Mouse (Mus musculus) lung, embryonic 16.5 days (tissue): ENCODE data around the gene Prr14. TPM values are rescaled to one million over a fixed set of nuclear protein-coding genes. Genes with fewer than 3 reads are reported as not detected.
"Not testable (repeated sequence)": the region's sequence is repeated elsewhere in the genome, so short reads cannot be mapped to it uniquely, and the experiment has no call there.

Source experiments
- ATAC-seq: fragments of 200-750 bp; cut with Nextera tagmentation; 2 replicates; pipeline ENCODE4 v1.8.0; 2017; ENCODE audit warnings: low read depth, mild to moderate bottlenecking, moderate library complexity
- H3K27ac ChIP-seq: fragments of 300-500 bp; sonication (generic); 2 replicates; pipeline ENCODE4 v1.5.1; 2014; ENCODE audit warnings: mild to moderate bottlenecking, control low read depth, low read length
- H3K27me3 ChIP-seq: fragments of 300-500 bp; sonication (generic); 2 replicates; pipeline ENCODE4 v1.6.1; 2014; ENCODE audit warnings: low read depth, low read length, mixed read lengths; ENCODE audit not compliant: control insufficient read depth, insufficient read depth
- H3K36me3 ChIP-seq: fragments of 300-500 bp; sonication (generic); 2 replicates; pipeline ENCODE4 v1.6.1; 2014; ENCODE audit warnings: low read length; ENCODE audit not compliant: control insufficient read depth, insufficient read depth
- H3K4me1 ChIP-seq: fragments of 300-500 bp; sonication (generic); replicated peaks from 2 replicates; pipeline ENCODE4 v1.6.1; 2014; ENCODE audit warnings: low read length, mixed read lengths; ENCODE audit not compliant: control insufficient read depth, insufficient read depth
- H3K4me2 ChIP-seq: fragments of 300-500 bp; sonication (generic); 2 replicates; pipeline ENCODE4 v1.6.1; 2014; ENCODE audit warnings: low read depth, low read length, control low read depth
- H3K4me3 ChIP-seq: fragments of 300-500 bp; sonication (generic); 2 replicates; pipeline ENCODE4 v1.5.1; 2014; ENCODE audit warnings: mild to moderate bottlenecking, low read length, control low read depth
- H3K9ac ChIP-seq: fragments of 300-500 bp; sonication (generic); 2 replicates; pipeline ENCODE4 v1.6.1; 2014; ENCODE audit warnings: low read length, control low read depth
- H3K9me3 ChIP-seq: fragments of 300-500 bp; sonication (generic); 2 replicates; pipeline ENCODE4 v1.6.1; 2016; ENCODE audit warnings: low read length; ENCODE audit not compliant: control insufficient read depth
- WGBS: fragments of 180-500 bp; shearing (Covaris S2); extraction: QIAGEN DNeasy Blood & Tissue Kit; methylation state at CpG from one replicate; pipeline ENCODE4 v1.1.7; 2014; 5-methylcytosine and 5-hydroxymethylcytosine counted together
- polyA plus RNA-seq: library from polyadenylated mRNA; unstranded; fragments of >200 nt; fragmentation: Nextera tagmentation; extraction: Ambion mirVana; gene quantifications from 2 replicates; pipeline ENCODE4 v1.2.1, GENCODE M21; 2015

Prr14 gene
- polyA plus RNA-seq, 1 experiment from 2014 or later = 43.3 TPM

DNA sequence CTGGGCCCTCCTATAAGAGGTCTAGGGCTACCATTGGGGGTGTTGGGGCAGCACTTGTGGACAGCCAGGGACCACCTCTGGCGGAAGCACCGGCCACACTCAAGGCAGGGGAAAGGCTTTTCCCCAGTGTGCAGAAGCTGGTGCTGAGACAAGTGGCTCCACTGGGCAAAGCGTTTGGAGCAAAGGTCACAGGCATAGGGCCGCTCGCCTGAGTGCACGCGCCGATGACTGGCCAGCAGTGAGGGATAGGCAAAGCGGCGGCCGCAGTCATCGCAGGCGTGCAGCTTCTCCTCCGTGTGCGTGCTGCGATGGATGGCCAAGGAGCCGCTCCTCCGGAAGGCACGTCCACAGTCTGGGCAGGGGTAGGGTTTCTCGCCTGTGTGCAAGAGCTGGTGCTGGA lies 15.4 kb upstream of the Prr14 start:
- ATAC-seq = no peak
- Histone ChIP-seq H3K36me3 (peaks cover 14% of the 10 kb centered on the region), H3K4me3 (no peak overlapping the region), H3K9me3 (no peaks in the 10 kb centered on the region), H3K9ac (no peak overlapping the region), H3K27me3 (no peaks in the 10 kb centered on the region), H3K4me2 (no peak overlapping the region), H3K4me1 (peaks cover 7% of the 10 kb centered on the region; the same call in 1 of the 2 replicates), H3K27ac (no peak overlapping the region)
- WGBS = 85% methylated on average over 20 of the region's 20 CpGs

DNA sequence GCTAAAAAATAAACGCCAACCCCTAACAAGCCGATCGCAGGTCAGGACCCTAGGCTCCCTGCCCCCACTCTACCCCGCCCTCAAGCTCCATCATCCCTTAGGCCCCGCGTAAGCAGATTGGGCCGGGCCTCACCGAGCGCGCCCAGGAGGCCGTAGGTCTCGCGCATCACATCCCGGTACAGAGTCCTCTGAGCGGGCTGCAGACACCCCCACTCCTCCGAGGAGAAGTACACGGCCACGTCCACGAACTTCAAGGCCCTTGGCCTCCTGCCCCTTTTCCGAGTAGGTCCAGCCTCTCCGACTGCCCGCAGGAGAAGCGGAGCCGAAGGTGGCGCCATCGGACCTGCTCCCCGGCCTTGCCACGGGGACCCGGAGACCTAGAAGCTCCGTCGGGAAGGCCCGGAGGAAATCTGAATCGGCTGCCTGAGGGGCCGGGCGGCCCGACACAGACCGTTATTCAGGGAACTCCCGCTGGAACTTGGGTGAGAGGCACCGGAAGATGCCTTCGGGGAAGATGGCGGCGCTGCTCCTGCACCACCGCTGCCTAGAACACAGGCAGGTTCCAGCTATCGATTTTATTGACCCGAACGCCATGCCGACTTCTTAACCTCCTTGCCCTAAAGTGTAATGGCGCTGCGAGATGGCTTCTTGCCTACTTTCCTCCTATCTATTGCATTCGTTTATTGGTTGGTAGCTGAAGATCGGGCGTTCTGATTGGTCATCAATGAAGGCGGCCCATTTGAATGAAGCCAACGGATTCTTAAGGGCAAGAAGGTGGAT lies 10.7 kb upstream of the Prr14 start, which contains the start of gene Zfp689:
Zfp689 (minus strand) TSS at position 638 of the 780 bp plus-strand sequence.
- under 1% methylated on average over 54 of the region's 54 CpGs for WGBS
- peak within 1 kb of the TSS; percentile 86 for H3K27ac ChIP-seq
- H3K4me3 ChIP-seq = peak within 1 kb of the TSS; percentile 78
- peaks cover 13% of the 10 kb centered on the region for H3K36me3 ChIP-seq
- peak within 1 kb of the TSS; percentile 89 for H3K4me2 ChIP-seq
- H3K4me1 ChIP-seq = peaks cover 20% of the 10 kb centered on the region
- H3K27me3 ChIP-seq = no peaks in the 10 kb centered on the region
- H3K9me3 ChIP-seq = no peaks in the 10 kb centered on the region
- peak within 1 kb of the TSS; percentile 81 for H3K9ac ChIP-seq
- peak; percentile 93 for ATAC-seq

- H3K27me3 ChIP-seq = no peaks in the 10 kb centered on the region
- H3K4me2 ChIP-seq = peak overlapping the region; percentile 89
- 78% methylated on average over 7 of the region's 7 CpGs for WGBS
- peak overlapping the region; percentile 66 for H3K9ac ChIP-seq
- peaks cover 20% of the 10 kb centered on the region for H3K4me1 ChIP-seq
- H3K9me3 ChIP-seq = no peaks in the 10 kb centered on the region
- H3K4me3 ChIP-seq = peak overlapping the region; percentile 78
- H3K36me3 ChIP-seq = peaks cover 5% of the 10 kb centered on the region; the same call in 1 of the 2 replicates
- no peak overlapping the region for H3K27ac ChIP-seq
- ATAC-seq = no peak
These were observed 9.4 kb upstream of the Prr14 start for GRCm38 (mm10) chr7:127449966-127450365.

DNA sequence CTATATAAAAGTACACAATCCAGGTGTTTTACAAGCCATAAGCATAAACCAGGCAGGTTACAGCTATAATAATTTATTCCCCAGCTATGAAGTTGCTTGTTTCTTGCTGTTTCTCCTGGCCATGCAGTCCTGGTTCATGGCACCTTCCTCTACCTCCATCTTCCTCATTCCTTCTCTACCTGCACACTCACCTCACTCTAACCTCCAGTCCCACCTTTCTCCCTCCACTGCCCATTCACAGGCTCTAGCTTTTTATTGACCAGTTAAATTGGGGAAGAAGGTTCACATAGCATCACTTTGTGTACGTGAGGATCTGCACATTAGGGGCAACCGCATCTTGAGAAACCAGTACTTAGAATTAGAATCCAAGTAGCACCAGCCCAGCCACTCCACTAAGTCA lies 6.4 kb upstream of the Prr14 start:
- H3K4me2 ChIP-seq = no peak overlapping the region
- peaks cover 15% of the 10 kb centered on the region for H3K4me1 ChIP-seq

GRCm38 (mm10) chr7:127454905-127455304 lies 4.5 kb upstream of the Prr14 start:
- WGBS = 88% methylated on average over 7 of the region's 7 CpGs
- Histone ChIP-seq H3K9me3 (peaks cover 7% of the 10 kb centered on the region), H3K36me3 (peaks cover 24% of the 10 kb centered on the region), H3K27ac (no peak overlapping the region), H3K27me3 (no peaks in the 10 kb centered on the region), H3K4me3 (no peak overlapping the region), H3K9ac (no peak overlapping the region), H3K4me1 (peaks cover 7% of the 10 kb centered on the region), H3K4me2 (no peak overlapping the region)
- no peak for ATAC-seq

More for the DNA sequence above, 6.4 kb upstream of the Prr14 start:
- WGBS = 92% methylated on average over 2 of the region's 2 CpGs
- ATAC-seq = no peak
- peaks cover 24% of the 10 kb centered on the region for H3K36me3 ChIP-seq
- no peak overlapping the region for H3K27ac ChIP-seq
- H3K9me3 ChIP-seq = peaks cover 7% of the 10 kb centered on the region
- H3K9ac ChIP-seq = no peak overlapping the region
- no peak overlapping the region for H3K4me3 ChIP-seq
- H3K27me3 ChIP-seq = no peaks in the 10 kb centered on the region

- H3K9me3 ChIP-seq, H3K27ac ChIP-seq, H3K4me3 ChIP-seq, H3K27me3 ChIP-seq, ATAC-seq, H3K4me1 ChIP-seq, H3K4me2 ChIP-seq, H3K9ac ChIP-seq: not testable (repeated sequence)
- H3K36me3 ChIP-seq = peaks cover 28% of the 10 kb centered on the region
- 80% methylated on average over 3 of the region's 3 CpGs for WGBS
These were observed 864 bp upstream of the Prr14 start for GRCm38 (mm10) chr7:127458371-127459122.

GRCm38 (mm10) chr7:127465191-127465590 lies 5.8 kb downstream of the Prr14 start:
- no peak overlapping the region for H3K4me3 ChIP-seq
- peaks cover 7% of the 10 kb centered on the region; the same call in 1 of the 2 replicates for H3K4me1 ChIP-seq
- H3K4me2 ChIP-seq = no peak overlapping the region
- no peak overlapping the region for H3K27ac ChIP-seq
- H3K27me3 ChIP-seq = no peaks in the 10 kb centered on the region
- no peak for ATAC-seq
- 92% methylated on average over 3 of the region's 3 CpGs for WGBS
- no peaks in the 10 kb centered on the region for H3K9me3 ChIP-seq
- no peak overlapping the region for H3K9ac ChIP-seq
- H3K36me3 ChIP-seq = peaks cover 13% of the 10 kb centered on the region

GRCm38 (mm10) chr7:127465670-127466069 lies 6.3 kb downstream of the Prr14 start:
- WGBS = 97% methylated on average over 2 of the region's 2 CpGs
- not testable (repeated sequence) for ATAC-seq, H3K9ac ChIP-seq, H3K27ac ChIP-seq, H3K36me3 ChIP-seq, H3K4me1 ChIP-seq, H3K4me2 ChIP-seq, H3K4me3 ChIP-seq, H3K27me3 ChIP-seq, H3K9me3 ChIP-seq

- Histone ChIP-seq H3K9me3 (no peaks in the 10 kb centered on the region), H3K36me3 (peaks cover 7% of the 10 kb centered on the region), H3K9ac (no peak overlapping the region), H3K4me1 (peaks cover 7% of the 10 kb centered on the region; the same call in 1 of the 2 replicates), H3K4me3 (no peak overlapping the region), H3K27ac (no peak overlapping the region), H3K27me3 (no peaks in the 10 kb centered on the region), H3K4me2 (no peak overlapping the region)
- no peak for ATAC-seq
- 93% methylated on average over 4 of the region's 4 CpGs for WGBS
These were observed 7.2 kb downstream of the Prr14 start for GRCm38 (mm10) chr7:127466606-127467005.
